Mouse (Mus musculus) hindbrain, embryonic 11.5 days (tissue): ENCODE data around the gene Prkn. TPM values are rescaled to one million over a fixed set of nuclear protein-coding genes. Genes with fewer than 3 reads are reported as not detected.

ENCODE experiments used
- ATAC-seq: fragments of 200-750 bp; cut with Nextera tagmentation; 2 replicates; pipeline ENCODE4 v1.8.0; 2017; ENCODE audit warnings: mild to moderate bottlenecking, moderate TSS enrichment, moderate library complexity; ENCODE audit not compliant: low FRiP score
- DNase-seq: peaks from one replicate; pipeline ENCODE4 v3.0.0-alpha.2; 2015; ENCODE audit warnings: low spot score
- H3K27ac ChIP-seq: fragments of 300-500 bp; sonication (generic); 2 replicates; pipeline ENCODE4 v1.5.1; 2014; ENCODE audit warnings: mild to moderate bottlenecking, low read depth, low read length
- H3K27me3 ChIP-seq: fragments of 300-500 bp; sonication (generic); 2 replicates; pipeline ENCODE4 v1.6.1; 2014; ENCODE audit warnings: mild to moderate bottlenecking, low read length, moderate library complexity, mixed read lengths; ENCODE audit not compliant: control insufficient read depth, insufficient read depth
- H3K36me3 ChIP-seq: fragments of 300-500 bp; sonication (generic); 2 replicates; pipeline ENCODE4 v1.6.1; 2014; ENCODE audit warnings: mild to moderate bottlenecking, low read length, moderate library complexity, mixed read lengths; ENCODE audit not compliant: control insufficient read depth, insufficient read depth
- H3K4me1 ChIP-seq: fragments of 300-500 bp; sonication (generic); replicated peaks from 2 replicates; pipeline ENCODE4 v1.6.1; 2014; ENCODE audit warnings: low read length, mixed read lengths; ENCODE audit not compliant: control insufficient read depth, insufficient read depth
- H3K4me2 ChIP-seq: fragments of 300-500 bp; sonication (generic); replicated peaks from 2 replicates; pipeline ENCODE4 v1.6.1; 2014; ENCODE audit warnings: mild to moderate bottlenecking, low read depth, low read length
- H3K4me3 ChIP-seq: fragments of 300-500 bp; sonication (generic); 2 replicates; pipeline ENCODE4 v1.5.1; 2014; ENCODE audit warnings: low read depth, low read length
- H3K9ac ChIP-seq: fragments of 300-500 bp; sonication (generic); 2 replicates; pipeline ENCODE4 v1.6.1; 2014; ENCODE audit warnings: low read depth, low read length
- H3K9me3 ChIP-seq: fragments of 300-500 bp; sonication (generic); 2 replicates; pipeline ENCODE4 v1.6.1; 2016; ENCODE audit warnings: low read length; ENCODE audit not compliant: control insufficient read depth
- WGBS: fragments of 180-500 bp; shearing (Covaris S2); extraction: QIAGEN DNeasy Blood & Tissue Kit; methylation state at CpG from one replicate; pipeline ENCODE4 v1.1.7; 2014; 5-methylcytosine and 5-hydroxymethylcytosine counted together
- polyA plus RNA-seq: library from polyadenylated mRNA; unstranded; fragments of >200 nt; fragmentation: Nextera tagmentation; extraction: Ambion mirVana; gene quantifications from 2 replicates; pipeline ENCODE4 v1.2.1, GENCODE M21; 2014

The Prkn gene
- polyA plus RNA-seq, 1 experiment from 2014 or later: 1.9 TPM

- H3K4me2 ChIP-seq: no peak overlapping the region
- no peaks in the 10 kb centered on the region for H3K36me3 ChIP-seq
- no peak overlapping the region for H3K9ac ChIP-seq
- no peak overlapping the region for H3K4me3 ChIP-seq
- H3K27ac ChIP-seq: no peak overlapping the region
- H3K27me3 ChIP-seq: no peaks in the 10 kb centered on the region
- 75% methylated on average over 3 of the region's 3 CpGs for WGBS
- H3K9me3 ChIP-seq: no peaks in the 10 kb centered on the region
- DNase-seq (no peak), ATAC-seq (no peak)
- H3K4me1 ChIP-seq: no peaks in the 10 kb centered on the region
Observed at GRCm38 (mm10) chr17:11769513-11769912, 929.3 kb downstream of the Prkn start.

- ATAC-seq (no peak), DNase-seq (no peak)
- no peaks in the 10 kb centered on the region for H3K9me3 ChIP-seq
- H3K27ac ChIP-seq: no peak overlapping the region
- no peak overlapping the region for H3K4me3 ChIP-seq
- no peak overlapping the region for H3K9ac ChIP-seq
- no peak overlapping the region for H3K4me2 ChIP-seq
- H3K27me3 ChIP-seq: no peaks in the 10 kb centered on the region
- H3K36me3 ChIP-seq: no peaks in the 10 kb centered on the region
- H3K4me1 ChIP-seq: no peaks in the 10 kb centered on the region
- 89% methylated on average over 10 of the region's 12 CpGs for WGBS
Observed at GRCm38 (mm10) chr17:11779547-11779946, 939.4 kb downstream of the Prkn start.

GRCm38 (mm10) chr17:11780005-11780404, 939.8 kb downstream of the Prkn start:
- 56% methylated on average over 2 of the region's 2 CpGs for WGBS
- Histone ChIP-seq H3K4me1 (no peaks in the 10 kb centered on the region), H3K36me3 (no peaks in the 10 kb centered on the region), H3K4me3 (no peak overlapping the region), H3K9ac (no peak overlapping the region), H3K27me3 (no peaks in the 10 kb centered on the region), H3K27ac (no peak overlapping the region), H3K9me3 (no peaks in the 10 kb centered on the region), H3K4me2 (no peak overlapping the region)
- DNase-seq: no peak
- ATAC-seq: no peak

GRCm38 (mm10) chr17:11780805-11781481, 940.8 kb downstream of the Prkn start:
- ATAC-seq (no peak), DNase-seq (no peak)

GRCm38 (mm10) chr17:11788270-11788936, 948.2 kb downstream of the Prkn start:
- WGBS: 88% methylated on average over 9 of the region's 9 CpGs
- no peak overlapping the region for H3K4me2 ChIP-seq
- ATAC-seq (no peak), DNase-seq (no peak)
- H3K4me3 ChIP-seq: no peak overlapping the region
- no peaks in the 10 kb centered on the region for H3K9me3 ChIP-seq
- no peak overlapping the region for H3K9ac ChIP-seq
- H3K27me3 ChIP-seq: no peaks in the 10 kb centered on the region
- no peak overlapping the region for H3K27ac ChIP-seq
- H3K36me3 ChIP-seq: no peaks in the 10 kb centered on the region
- no peaks in the 10 kb centered on the region for H3K4me1 ChIP-seq

More at GRCm38 (mm10) chr17:11780805-11781481, 940.8 kb downstream of the Prkn start:
- H3K9me3 ChIP-seq: no peaks in the 10 kb centered on the region
- H3K27ac ChIP-seq: no peak overlapping the region
- H3K9ac ChIP-seq: no peak overlapping the region
- no peaks in the 10 kb centered on the region for H3K27me3 ChIP-seq
- H3K36me3 ChIP-seq: no peaks in the 10 kb centered on the region
- no peak overlapping the region for H3K4me2 ChIP-seq
- H3K4me3 ChIP-seq: no peak overlapping the region
- H3K4me1 ChIP-seq: no peaks in the 10 kb centered on the region
- 49% methylated on average over 12 of the region's 12 CpGs for WGBS

- no peak for DNase-seq
- H3K4me1 ChIP-seq: no peaks in the 10 kb centered on the region
- no peak overlapping the region for H3K4me3 ChIP-seq
- H3K27ac ChIP-seq: no peak overlapping the region
- H3K27me3 ChIP-seq: no peaks in the 10 kb centered on the region
- H3K9me3 ChIP-seq: no peaks in the 10 kb centered on the region
- no peak for ATAC-seq
- WGBS: 80% methylated on average over 3 of the region's 3 CpGs
- H3K36me3 ChIP-seq: no peaks in the 10 kb centered on the region
- H3K4me2 ChIP-seq: no peak overlapping the region
- no peak overlapping the region for H3K9ac ChIP-seq
Observed at GRCm38 (mm10) chr17:11795979-11796378, 955.8 kb downstream of the Prkn start.

GRCm38 (mm10) chr17:11801226-11801625, 961.0 kb downstream of the Prkn start:
- no peak overlapping the region for H3K27ac ChIP-seq
- H3K27me3 ChIP-seq: no peaks in the 10 kb centered on the region
- no peak overlapping the region for H3K4me2 ChIP-seq
- no peaks in the 10 kb centered on the region for H3K9me3 ChIP-seq
- H3K4me3 ChIP-seq: no peak overlapping the region
- no peaks in the 10 kb centered on the region for H3K36me3 ChIP-seq
- no peak for ATAC-seq
- 92% methylated on average over 4 of the region's 4 CpGs for WGBS
- DNase-seq: no peak
- H3K4me1 ChIP-seq: no peaks in the 10 kb centered on the region
- no peak overlapping the region for H3K9ac ChIP-seq

- H3K36me3 ChIP-seq: no peaks in the 10 kb centered on the region
- no peak overlapping the region for H3K4me3 ChIP-seq
- no peaks in the 10 kb centered on the region for H3K27me3 ChIP-seq
- DNase-seq (no peak), ATAC-seq (no peak)
- no peaks in the 10 kb centered on the region for H3K4me1 ChIP-seq
- WGBS: 88% methylated on average over 3 of the region's 3 CpGs
- no peak overlapping the region for H3K4me2 ChIP-seq
- no peak overlapping the region for H3K27ac ChIP-seq
- no peaks in the 10 kb centered on the region for H3K9me3 ChIP-seq
- H3K9ac ChIP-seq: no peak overlapping the region
Observed at GRCm38 (mm10) chr17:11807280-11807679, 967.1 kb downstream of the Prkn start.

- no peak for ATAC-seq
- Histone ChIP-seq H3K27me3 (no peaks in the 10 kb centered on the region), H3K27ac (no peak overlapping the region), H3K4me1 (no peaks in the 10 kb centered on the region), H3K36me3 (no peaks in the 10 kb centered on the region), H3K9me3 (no peaks in the 10 kb centered on the region), H3K4me3 (no peak overlapping the region), H3K9ac (no peak overlapping the region), H3K4me2 (no peak overlapping the region)
- DNase-seq: no peak
- WGBS: 70% methylated on average over 2 of the region's 2 CpGs
Observed at GRCm38 (mm10) chr17:11817886-11818285, 977.7 kb downstream of the Prkn start.
